ENCODE assay signal across 7 mouse cellular contexts in genomic region chr6:71439506-71440216, GRCm38 (mm10). TPM values are rescaled to one million over a fixed set of nuclear protein-coding genes. Genes with fewer than 3 reads are reported as not detected.
DNase-seq lines count a peak whose midpoint lies in the region; ATAC-seq lines count a peak whose summit lies in the region.

No protein-coding gene starts in this region.

- H3K27me3 ChIP-seq in hindbrain, embryonic 15.5 days: no peaks in the 10 kb centered on the region
- no peaks in the 10 kb centered on the region for H3K27me3 ChIP-seq in midbrain, embryonic 10.5 days (ENCODE audit: low read depth, poor library complexity, severe bottlenecking)

- peak overlapping the region; percentile 60 for H3K4me2 ChIP-seq in hindbrain, embryonic 15.5 days

- peaks cover 42% of the 10 kb centered on the region for H3K4me1 ChIP-seq in hindbrain, embryonic 15.5 days (replicated peaks)
- H3K4me1 ChIP-seq in midbrain, embryonic 10.5 days: peaks cover 38% of the 10 kb centered on the region

- under 1% methylated on average over 49 of the region's 62 CpGs for WGBS in hindbrain, embryonic 15.5 days
- under 1% methylated on average over 62 of the region's 62 CpGs for WGBS in midbrain, embryonic 10.5 days

- no peaks in the 10 kb centered on the region for H3K36me3 ChIP-seq in hindbrain, embryonic 15.5 days
- no peaks in the 10 kb centered on the region for H3K36me3 ChIP-seq in midbrain, embryonic 10.5 days

- no peaks in the 10 kb centered on the region for H3K9me3 ChIP-seq in hindbrain, embryonic 15.5 days
- no peaks in the 10 kb centered on the region for H3K9me3 ChIP-seq in midbrain, embryonic 10.5 days (replicated peaks)

- H3K9ac ChIP-seq in hindbrain, embryonic 15.5 days: peak overlapping the region; percentile 92

- peak; percentile 47 for DNase-seq in MN1 (ENCODE audit: low spot score)
- DNase-seq in c-Kit-negative CD71-positive TER-119-positive erythroid progenitor cells, embryonic 14.5 days (ENCODE audit: low read depth, low spot score): peak; percentile 26
- DNase-seq in forelimb bud, embryonic 11.5 days (ENCODE audit: low read depth, low spot score): peak; percentile 28
- peak; percentile 43 to 57 for DNase-seq in left cerebral cortex, postnatal 14 days (ENCODE audit: low spot score in 2 of 2)
- no peak for DNase-seq in midbrain, embryonic 10.5 days (ENCODE audit: low spot score)
- DNase-seq in spleen, postnatal 36 days (ENCODE audit: low spot score in 2 of 2): peak; percentile 4 to 42

- intact Hi-C loops in left cerebral cortex, postnatal 14 days (cut with DNase I): loop anchor here (1.0 kb wide), 1 partner anchor 55 kb away; no protein-coding TSS in a partner anchor

- H3K27ac ChIP-seq in hindbrain, embryonic 15.5 days (replicated peaks): peak overlapping the region; percentile 94
- H3K27ac ChIP-seq in midbrain, embryonic 10.5 days (replicated peaks): peak overlapping the region; percentile 96

- peak overlapping the region; percentile 95 for H3K4me3 ChIP-seq in hindbrain, embryonic 15.5 days
- peak overlapping the region; percentile 98 for H3K4me3 ChIP-seq in midbrain, embryonic 10.5 days

- no peak; the same call in 1 of the 2 replicates for ATAC-seq in hindbrain, embryonic 15.5 days (ENCODE audit: low FRiP score, low read depth)

RNA-seq across cellular contexts. Expression of gene Rmnd5a, which starts 0.8 kb away (rescaled TPM):
- 10.4 and 11.5 TPM in 2 replicates for polyA plus RNA-seq in hindbrain, embryonic 15.5 days (2015; fragmentation: Nextera tagmentation; extraction: Ambion mirVana)
- 10 to 100 TPM; 85.1 to 87.0 TPM for total RNA-seq in left cerebral cortex, postnatal 14 days (2021)
- polyA plus RNA-seq in midbrain, embryonic 10.5 days (2016; fragmentation: Nextera tagmentation; extraction: Ambion mirVana): 8.4 and 9.2 TPM in 2 replicates

RNA-seq across cellular contexts. Expression of gene Rnf103, which starts 54.0 kb away (rescaled TPM):
- 25.5 and 26.5 TPM in 2 replicates for polyA plus RNA-seq in hindbrain, embryonic 15.5 days (2015; fragmentation: Nextera tagmentation; extraction: Ambion mirVana)
- total RNA-seq in left cerebral cortex, postnatal 14 days (2021): 10 to 100 TPM; 52.2 to 53.5 TPM
- polyA plus RNA-seq in midbrain, embryonic 10.5 days (2016; fragmentation: Nextera tagmentation; extraction: Ambion mirVana): 9.8 and 11.3 TPM in 2 replicates
